Mouse (Mus musculus) myocyte (in vitro differentiated cells): ENCODE measurements at regions not wholly inside any gene's neighbourhood (a gene's known extent, or its start where the extent isn't known, plus 50 kb on each side); places are given as distances from the start of the nearest gene placed in this dataset.

Source experiments
- CEBPB ChIP-seq: IDR thresholded peaks from 2 replicates; pipeline ENCODE4 v1.6.1; 2011; ENCODE audit warnings: mild to moderate bottlenecking, moderate library complexity; ENCODE audit not compliant: poor library complexity, insufficient read depth, severe bottlenecking
- E2F4 ChIP-seq: IDR thresholded peaks from one replicate; pipeline ENCODE4 v1.6.1; 2011; ENCODE audit warnings: mild to moderate bottlenecking, control low read depth, moderate library complexity; ENCODE audit not compliant: insufficient read depth
- MYOD1 ChIP-seq, 3 experiments: IDR thresholded peaks; one replicate each; pipeline ENCODE4 v1.6.1; 2011; ENCODE audit warnings: control low read depth in 2 of 3, low read depth in 2 of 3, mild to moderate bottlenecking in 2 of 3, moderate library complexity in 1 of 3; ENCODE audit not compliant: insufficient read length in 2 of 3, control insufficient read depth in 1 of 3
- POLR2A ChIP-seq: IDR thresholded peaks from one replicate; pipeline ENCODE4 v1.6.1; 2011; ENCODE audit warnings: low read depth, mild to moderate bottlenecking, control low read depth, moderate library complexity; ENCODE audit not compliant: insufficient read length
- POLR2AphosphoS2 ChIP-seq: IDR thresholded peaks from one replicate; pipeline ENCODE4 v1.6.1; 2011; ENCODE audit warnings: low read depth, control low read depth; ENCODE audit not compliant: insufficient read length
- SRF ChIP-seq: IDR thresholded peaks from one replicate; pipeline ENCODE4 v1.6.1; 2011; ENCODE audit warnings: low read depth; ENCODE audit not compliant: control insufficient read depth, insufficient read length
- USF1 ChIP-seq: IDR thresholded peaks from one replicate; pipeline ENCODE4 v1.6.1; 2011; ENCODE audit warnings: low read depth, mild to moderate bottlenecking, control low read depth, moderate library complexity

DNA sequence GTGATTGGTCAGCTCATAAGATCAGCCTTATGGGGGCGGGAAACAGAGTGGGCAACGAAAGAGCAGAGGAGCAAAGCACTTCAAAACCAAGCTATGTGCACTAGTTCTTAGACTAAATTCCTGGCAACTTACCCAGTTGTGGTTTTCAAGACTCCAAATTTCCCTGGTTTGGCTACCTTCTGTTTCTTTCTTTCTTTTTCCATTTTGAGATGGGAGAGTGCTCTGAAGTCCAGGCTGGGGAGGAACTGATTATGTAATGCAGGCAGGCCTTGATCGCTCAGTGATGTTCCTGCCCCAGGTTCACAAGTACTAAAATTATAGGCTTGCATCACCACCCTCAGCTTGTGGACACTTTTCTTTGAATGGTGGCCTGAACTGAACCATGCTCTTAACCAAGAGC lies 396.3 kb upstream of the Cited2 start:
- no peak for TF ChIP-seq POLR2A
- no peak for TF ChIP-seq CEBPB
- no peak for TF ChIP-seq POLR2AphosphoS2
- no peak for TF ChIP-seq MYOD1 (IDR thresholded peaks at IDR 0.05; ENCODE audit: control insufficient read depth in 1 of 3, insufficient read length in 2 of 3, low read depth in 2 of 3)
- no peak for TF ChIP-seq USF1
- TF ChIP-seq E2F4, result no peak
- TF ChIP-seq SRF, result no peak
